Mouse (Mus musculus) limb, embryonic 14.5 days (tissue): ENCODE measurements around the gene Dpp4. TPM values are rescaled to one million over a fixed set of nuclear protein-coding genes. Genes with fewer than 3 reads are reported as not detected.

Source experiments
- ATAC-seq: fragments of 200-750 bp; cut with Nextera tagmentation; 2 replicates; pipeline ENCODE4 v1.8.0; 2017; ENCODE audit warnings: low read depth, moderate number of reproducible peaks, moderate TSS enrichment; ENCODE audit not compliant: low FRiP score
- DNase-seq: peaks from one replicate; pipeline ENCODE4 v3.0.0-alpha.2; 2015; ENCODE audit warnings: low spot score
- H3K27ac ChIP-seq: fragments of 300-500 bp; sonication (generic); replicated peaks from 2 replicates; pipeline ENCODE4 v1.5.1; 2014; ENCODE audit warnings: low read depth, mild to moderate bottlenecking, low read length, moderate library complexity, mixed read lengths
- H3K27me3 ChIP-seq: fragments of 300-500 bp; sonication (generic); 2 replicates; pipeline ENCODE4 v1.6.1; 2014; ENCODE audit warnings: low read length, mixed read lengths; ENCODE audit not compliant: control insufficient read depth, insufficient read depth
- H3K36me3 ChIP-seq: fragments of 300-500 bp; sonication (generic); 2 replicates; pipeline ENCODE4 v1.6.1; 2014; ENCODE audit warnings: mild to moderate bottlenecking, low read length, moderate library complexity, mixed read lengths; ENCODE audit not compliant: control insufficient read depth, insufficient read depth
- H3K4me1 ChIP-seq: fragments of 300-500 bp; sonication (generic); 2 replicates; pipeline ENCODE4 v1.6.1; 2014; ENCODE audit warnings: antibody characterized with exemption, low read length, mixed read lengths; ENCODE audit not compliant: control insufficient read depth, insufficient read depth
- H3K4me2 ChIP-seq: fragments of 300-500 bp; sonication (generic); replicated peaks from 2 replicates; pipeline ENCODE4 v1.6.1; 2014; ENCODE audit warnings: low read depth, mild to moderate bottlenecking, low read length, moderate library complexity; ENCODE audit not compliant: severe bottlenecking
- H3K4me3 ChIP-seq: fragments of 300-500 bp; sonication (generic); replicated peaks from 2 replicates; pipeline ENCODE4 v1.5.1; 2014; ENCODE audit warnings: low read length
- H3K9ac ChIP-seq: fragments of 300-500 bp; sonication (generic); 2 replicates; pipeline ENCODE4 v1.6.1; 2014; ENCODE audit warnings: mild to moderate bottlenecking, low read depth, low read length, moderate library complexity; ENCODE audit not compliant: severe bottlenecking
- H3K9me3 ChIP-seq: fragments of 300-500 bp; sonication (generic); 2 replicates; pipeline ENCODE4 v1.6.1; 2016; ENCODE audit warnings: low read length; ENCODE audit not compliant: control insufficient read depth
- POLR2A ChIP-seq: fragments of 200-500 bp; IDR thresholded peaks from 2 replicates; pipeline ENCODE4 v1.8.0; 2012; ENCODE audit warnings: inconsistent platforms, mild to moderate bottlenecking, moderate library complexity, borderline replicate concordance; ENCODE audit not compliant: insufficient read depth, insufficient read length; ENCODE audit errors: extremely low read depth
- WGBS: fragments of 180-500 bp; shearing (Covaris S2); extraction: QIAGEN DNeasy Blood & Tissue Kit; methylation state at CpG from one replicate; pipeline ENCODE4 v1.1.7; 2014; 5-methylcytosine and 5-hydroxymethylcytosine counted together
- polyA plus RNA-seq, 2 experiments: library from polyadenylated mRNA; depleted of rRNA in 1 of 2; stranded (reverse) in 1 of 2; unstranded in 1 of 2; fragments of >200 nt; fragmentation: Nextera tagmentation in 1 of 2; extraction: Ambion mirVana in 1 of 2; gene quantifications; 2 replicates each; pipeline versions ENCODE4 v1.2.1 to v1.2.3; 2012 to 2014

The Dpp4 gene
- polyA plus RNA-seq, 2 experiments = 3.8 to 7.0 TPM

DNA sequence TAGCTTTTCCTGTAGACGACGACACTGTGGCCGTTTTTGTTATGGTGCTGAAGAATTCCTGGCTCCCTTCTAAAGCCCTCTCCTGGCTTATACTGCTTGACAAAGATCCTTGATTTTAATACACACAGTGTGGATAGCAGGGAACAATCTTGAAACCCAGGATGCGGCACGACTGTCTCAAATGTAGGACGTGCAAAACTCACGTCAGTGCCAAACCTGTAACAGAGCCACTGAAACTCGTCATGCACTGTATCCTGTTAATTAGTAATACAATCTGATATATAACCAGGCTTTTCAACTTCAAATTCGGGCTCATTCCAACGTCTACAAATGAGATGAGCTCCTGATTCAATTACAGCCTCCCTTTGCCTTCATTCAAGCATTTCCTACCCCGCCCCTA, 38.3 kb downstream of the Dpp4 start:
- H3K36me3 ChIP-seq = no peaks in the 10 kb centered on the region
- ATAC-seq (no peak), DNase-seq (no peak)
- H3K9me3 ChIP-seq = no peaks in the 10 kb centered on the region
- H3K27ac ChIP-seq = no peak overlapping the region
- TF ChIP-seq POLR2A = no peak
- no peak overlapping the region for H3K4me2 ChIP-seq
- no peak overlapping the region for H3K9ac ChIP-seq
- H3K27me3 ChIP-seq = no peaks in the 10 kb centered on the region
- H3K4me1 ChIP-seq = no peaks in the 10 kb centered on the region
- no peak overlapping the region for H3K4me3 ChIP-seq
- 66% methylated on average over 11 of the region's 11 CpGs for WGBS

GRCm38 (mm10) chr2:62370048-62370447, 42.0 kb downstream of the Dpp4 start:
- Histone ChIP-seq H3K9me3 (no peaks in the 10 kb centered on the region), H3K27ac (no peak overlapping the region), H3K4me2 (no peak overlapping the region), H3K27me3 (no peaks in the 10 kb centered on the region), H3K4me3 (no peak overlapping the region), H3K4me1 (no peaks in the 10 kb centered on the region), H3K9ac (no peak overlapping the region), H3K36me3 (no peaks in the 10 kb centered on the region)
- no peak for DNase-seq
- WGBS = 71% methylated on average over 2 of the region's 2 CpGs
- no peak for ATAC-seq
- no peak for TF ChIP-seq POLR2A

GRCm38 (mm10) chr2:62368349-62369053, 43.5 kb downstream of the Dpp4 start:
- no peak overlapping the region for H3K4me3 ChIP-seq
- 67% methylated on average over 5 of the region's 5 CpGs for WGBS
- no peak for TF ChIP-seq POLR2A
- H3K27ac ChIP-seq = no peak overlapping the region
- no peaks in the 10 kb centered on the region for H3K27me3 ChIP-seq
- DNase-seq = no peak
- no peak for ATAC-seq
- H3K9ac ChIP-seq = no peak overlapping the region
- no peak overlapping the region for H3K4me2 ChIP-seq
- H3K36me3 ChIP-seq = no peaks in the 10 kb centered on the region
- H3K9me3 ChIP-seq = no peaks in the 10 kb centered on the region
- no peaks in the 10 kb centered on the region for H3K4me1 ChIP-seq

DNA sequence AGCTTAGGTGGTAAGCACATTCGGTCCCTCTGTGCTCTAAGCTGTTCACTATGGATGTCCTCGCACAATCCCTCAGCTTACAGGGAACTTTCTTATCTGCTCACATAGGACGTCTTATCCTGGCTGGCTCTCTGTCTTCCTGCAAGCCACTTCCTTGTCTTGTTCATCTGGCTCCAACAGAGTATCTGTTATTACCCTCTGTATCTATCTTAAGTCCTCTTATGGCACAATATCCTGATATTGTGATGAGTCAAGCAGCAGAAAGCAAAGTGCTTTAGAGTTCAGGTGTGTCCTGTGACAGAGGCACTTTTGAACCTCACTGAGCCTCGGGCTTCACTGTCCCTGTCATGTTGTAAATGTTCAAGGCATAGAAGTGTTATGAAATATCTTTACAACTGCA, 48.4 kb downstream of the Dpp4 start:
- Histone ChIP-seq H3K9me3 (no peaks in the 10 kb centered on the region), H3K4me2 (no peak overlapping the region), H3K4me3 (no peak overlapping the region), H3K27ac (no peak overlapping the region), H3K4me1 (no peaks in the 10 kb centered on the region), H3K27me3 (no peaks in the 10 kb centered on the region), H3K9ac (no peak overlapping the region), H3K36me3 (no peaks in the 10 kb centered on the region)
- TF ChIP-seq POLR2A = no peak
- DNase-seq (no peak), ATAC-seq (no peak)
- WGBS = 87% methylated on average over 4 of the region's 4 CpGs

- 88% methylated on average over 9 of the region's 9 CpGs for WGBS
- Histone ChIP-seq H3K4me3 (no peak overlapping the region), H3K9ac (no peak overlapping the region), H3K4me1 (no peaks in the 10 kb centered on the region), H3K27ac (no peak overlapping the region), H3K36me3 (no peaks in the 10 kb centered on the region), H3K9me3 (no peaks in the 10 kb centered on the region), H3K27me3 (no peaks in the 10 kb centered on the region), H3K4me2 (no peak overlapping the region)
- DNase-seq = no peak
- ATAC-seq = no peak
- no peak for TF ChIP-seq POLR2A
These were observed 49.8 kb downstream of the Dpp4 start for GRCm38 (mm10) chr2:62362211-62362610.

- no peak for TF ChIP-seq POLR2A
- no peak for DNase-seq
- Histone ChIP-seq H3K27me3 (no peaks in the 10 kb centered on the region), H3K9ac (no peak overlapping the region), H3K27ac (no peak overlapping the region), H3K4me3 (no peak overlapping the region), H3K9me3 (no peaks in the 10 kb centered on the region), H3K36me3 (no peaks in the 10 kb centered on the region), H3K4me2 (no peak overlapping the region), H3K4me1 (no peaks in the 10 kb centered on the region)
- ATAC-seq = no peak
- 88% methylated on average over 3 of the region's 3 CpGs for WGBS
These were observed 50.5 kb downstream of the Dpp4 start for GRCm38 (mm10) chr2:62361514-62361913.
